Mouse (Mus musculus) urinary bladder, postnatal 14 days (tissue): ENCODE measurements around the gene Pdss1.

Experiments
- DNase-seq: peaks from one replicate; pipeline ENCODE4 v3.0.0; 2021; ENCODE audit warnings: low spot score

Pdss1 gene

DNA sequence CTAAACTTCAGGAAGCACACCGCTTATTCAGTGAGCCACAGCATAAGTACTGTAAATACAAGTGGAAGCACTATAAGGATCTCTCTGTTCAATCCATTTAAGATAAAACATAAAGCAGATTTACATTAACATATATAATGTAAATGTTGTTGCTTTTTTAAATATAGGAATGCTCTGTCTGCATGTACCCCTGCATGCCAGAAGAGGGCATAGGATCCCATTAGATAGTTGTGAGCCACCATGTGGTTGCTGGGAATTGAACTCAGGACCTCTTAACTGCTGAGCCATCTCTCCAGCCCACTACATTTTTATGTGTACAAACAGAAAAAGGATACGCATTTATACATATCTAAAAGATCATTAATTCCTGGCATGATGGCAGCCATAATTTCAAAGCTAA is 66.4 kb downstream of the Pdss1 start:
- no peak for DNase-seq

DNA sequence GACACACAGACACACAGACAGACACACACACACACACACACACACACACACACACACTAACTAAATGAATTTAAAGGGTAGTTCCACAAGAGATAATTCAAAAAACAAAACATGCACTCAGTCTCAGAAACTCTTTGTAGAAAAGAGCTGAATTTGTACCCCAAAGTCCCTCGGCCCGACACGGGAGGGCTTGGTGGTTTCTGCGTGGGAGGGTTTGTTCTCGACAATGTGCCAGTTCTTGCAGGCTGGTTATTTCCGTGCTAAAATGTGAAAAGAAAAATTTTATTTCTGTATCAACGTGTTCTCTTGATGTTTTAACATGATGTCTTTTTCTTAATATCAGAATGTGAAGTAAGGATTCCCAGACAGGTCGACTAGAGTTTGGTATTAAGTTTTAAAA is 66.9 kb downstream of the Pdss1 start:
- DNase-seq: no peak

DNA sequence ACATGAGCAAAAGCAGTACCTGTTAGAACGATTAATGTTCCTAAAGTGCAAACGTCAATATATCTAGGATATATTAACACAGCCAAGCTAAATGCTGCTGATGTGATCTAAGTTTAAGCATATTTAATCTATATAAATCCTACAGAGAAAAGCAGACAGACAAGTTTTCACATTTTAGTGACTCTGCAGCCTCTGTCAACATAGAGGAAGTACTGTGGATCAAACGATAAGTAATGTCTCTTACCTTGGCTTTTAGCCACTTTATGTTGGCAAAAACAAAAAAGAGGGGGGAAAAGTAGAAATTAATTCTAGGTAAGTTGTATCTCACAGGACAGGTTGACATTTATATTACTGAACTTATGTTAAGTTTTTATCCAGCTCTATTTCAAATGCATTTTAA is 67.6 kb downstream of the Pdss1 start:
- DNase-seq: no peak

DNA sequence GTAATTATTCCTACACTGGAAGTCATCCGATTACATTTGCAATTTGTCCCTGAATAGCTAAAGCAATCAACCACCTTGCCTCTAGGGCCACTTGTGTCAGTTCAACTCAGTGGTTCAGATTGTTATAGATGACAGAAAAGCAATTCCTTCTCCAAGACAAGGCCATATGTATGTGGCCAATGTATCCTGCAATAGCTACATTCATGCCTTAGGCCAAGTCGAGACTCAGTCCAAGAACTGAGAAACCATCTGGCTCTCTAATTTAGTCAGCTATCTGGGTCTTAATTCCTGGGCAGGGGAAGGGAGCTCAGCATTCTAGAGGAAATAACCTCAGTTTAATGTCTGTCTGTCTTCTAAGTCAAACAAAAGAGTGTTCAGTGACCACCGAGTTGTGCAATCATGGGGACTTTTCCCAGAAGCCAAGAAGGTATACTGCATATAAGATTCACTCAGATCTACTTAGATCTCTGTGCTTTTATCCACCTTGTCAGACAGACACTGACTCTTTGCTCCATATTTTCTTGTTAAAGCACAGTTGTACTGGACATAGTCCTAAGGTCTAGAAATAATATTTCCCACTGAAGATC is 82.2 kb downstream of the Pdss1 start:
- no peak for DNase-seq

DNA sequence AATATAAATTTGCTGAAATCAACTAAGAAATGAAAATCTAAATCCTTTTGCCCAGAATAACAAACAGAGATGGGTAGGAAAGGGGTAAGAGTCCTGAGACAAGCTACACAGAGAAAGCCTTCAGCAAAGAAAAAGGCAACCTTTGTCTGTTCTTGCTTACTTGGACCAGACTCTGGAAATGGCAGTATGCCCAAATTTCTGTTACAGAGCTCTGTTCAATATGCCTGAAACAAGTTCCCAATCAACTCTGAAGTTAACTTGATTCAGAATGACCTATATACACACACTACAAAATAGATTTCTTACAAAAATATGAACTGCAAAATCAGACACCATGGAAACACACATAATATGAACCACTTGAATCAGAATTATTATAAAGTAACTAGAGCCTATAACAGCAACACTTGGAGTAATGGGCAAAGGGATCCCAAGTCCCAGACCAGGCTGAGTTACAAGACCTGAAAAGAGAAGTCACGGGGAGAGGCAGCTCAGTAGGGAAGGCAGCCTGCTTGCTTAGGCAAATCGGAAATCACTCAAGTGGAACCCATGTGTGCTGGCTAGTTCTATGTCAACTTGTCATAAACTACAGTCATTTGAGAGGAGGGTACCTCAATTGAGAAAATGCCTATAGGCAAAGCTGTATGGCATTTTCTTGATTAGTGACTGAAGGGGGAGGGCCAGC is 90.8 kb downstream of the Pdss1 start:
- DNase-seq: no peak
